Mouse (Mus musculus) retina, adult 2 months (tissue): Measurements from ENCODE around the gene 0610010F05Rik.

Source experiments
- DNase-seq: peaks from one replicate; pipeline ENCODE4 v3.0.0-alpha.2; 2012; ENCODE audit warnings: low read depth, low spot score

Gene 0610010F05Rik

DNA sequence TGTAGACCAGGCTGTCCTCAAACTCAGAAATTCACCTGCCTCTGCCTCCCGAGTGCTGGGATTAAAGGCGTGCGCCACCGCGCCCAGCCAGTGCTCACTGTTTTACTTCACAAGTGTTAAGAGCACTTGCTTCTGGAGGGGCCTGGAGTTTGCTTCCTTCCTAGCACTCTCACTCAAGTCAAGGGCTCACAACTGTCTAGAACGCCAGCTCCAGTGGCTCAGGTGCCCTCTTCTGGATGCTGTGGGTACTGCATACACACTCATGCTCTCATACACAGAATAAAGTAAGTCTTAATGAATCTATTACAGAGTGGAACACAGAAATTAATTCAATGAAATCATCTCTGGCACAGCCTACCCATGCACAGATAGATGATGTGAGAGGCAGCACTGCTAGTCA is 67.7 kb downstream of the 0610010F05Rik start:
- DNase-seq, result peak; percentile 40

GRCm38 (mm10) chr11:23557039-23557630 is 76.3 kb downstream of the 0610010F05Rik start:
- no peak for DNase-seq

GRCm38 (mm10) chr11:23537446-23537845 is 96.0 kb downstream of the 0610010F05Rik start:
- no peak for DNase-seq

DNA sequence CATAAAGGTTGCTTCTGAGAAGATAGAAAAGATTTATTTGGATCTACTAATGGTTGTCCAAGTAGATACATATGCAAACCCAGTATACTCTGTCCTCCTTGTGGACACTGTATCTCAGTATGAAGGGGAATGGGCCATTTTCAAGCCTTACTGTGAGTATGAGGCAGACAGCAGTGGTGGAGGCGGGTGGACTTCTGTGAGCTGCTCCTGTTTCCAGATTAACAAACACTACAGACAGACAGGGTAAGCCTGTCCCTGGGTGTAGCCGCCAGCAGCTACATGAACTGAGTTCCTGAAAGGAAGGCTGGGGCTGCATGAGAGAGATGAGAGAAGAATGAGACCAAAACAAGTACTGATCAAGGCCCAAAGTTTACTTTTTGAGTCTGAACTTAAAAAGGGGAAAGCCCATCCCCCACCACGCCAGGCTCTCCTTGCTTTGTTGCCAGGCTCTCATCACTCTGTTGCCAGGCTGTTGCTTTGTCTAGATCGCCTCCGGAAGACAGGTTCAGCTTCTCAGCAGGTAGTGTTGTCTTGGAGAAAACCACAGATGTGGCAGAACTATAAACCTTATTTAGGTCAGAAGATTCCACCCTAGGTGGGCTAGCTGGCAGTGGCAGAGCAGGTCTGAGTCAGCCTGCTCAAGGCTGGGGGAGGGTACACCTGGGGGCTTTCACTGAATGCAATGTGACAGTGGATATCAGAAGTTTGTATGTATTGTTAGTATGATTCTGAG is 112.8 kb downstream of the 0610010F05Rik start, which contains the start of gene 1700093K21Rik:
1700093K21Rik (minus strand) TSS at position 683 of the 733 bp plus-strand sequence.
- DNase-seq, result no peak

GRCm38 (mm10) chr11:23518981-23519380 is 114.5 kb downstream of the 0610010F05Rik start:
- no peak for DNase-seq

DNA sequence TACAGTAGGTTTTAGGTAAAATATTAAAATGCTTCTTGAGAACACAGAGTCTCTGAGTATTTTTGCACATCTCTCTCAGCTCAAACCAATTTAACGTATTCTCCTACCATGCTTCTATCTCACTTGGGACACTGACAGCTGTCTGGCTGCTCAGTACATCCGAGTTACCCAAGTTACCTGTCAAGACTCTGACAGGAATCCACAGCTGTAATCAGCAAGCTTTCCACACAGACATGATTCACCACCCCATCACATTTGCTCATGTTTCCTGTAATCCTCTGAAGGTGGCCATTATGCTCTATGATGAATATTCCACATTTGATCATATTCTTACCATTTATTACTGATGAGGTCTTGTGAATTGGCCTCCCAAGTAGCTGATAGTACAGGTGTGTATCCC is 118.1 kb downstream of the 0610010F05Rik start:
- no peak for DNase-seq
